Mouse (Mus musculus): ENCODE results near the gene Tnip1. TPM values are rescaled to one million over a fixed set of nuclear protein-coding genes. Genes with fewer than 3 reads are reported as not detected.

Gene Tnip1
- polyA plus RNA-seq, 1 experiment, result 16.0 TPM

DNA sequence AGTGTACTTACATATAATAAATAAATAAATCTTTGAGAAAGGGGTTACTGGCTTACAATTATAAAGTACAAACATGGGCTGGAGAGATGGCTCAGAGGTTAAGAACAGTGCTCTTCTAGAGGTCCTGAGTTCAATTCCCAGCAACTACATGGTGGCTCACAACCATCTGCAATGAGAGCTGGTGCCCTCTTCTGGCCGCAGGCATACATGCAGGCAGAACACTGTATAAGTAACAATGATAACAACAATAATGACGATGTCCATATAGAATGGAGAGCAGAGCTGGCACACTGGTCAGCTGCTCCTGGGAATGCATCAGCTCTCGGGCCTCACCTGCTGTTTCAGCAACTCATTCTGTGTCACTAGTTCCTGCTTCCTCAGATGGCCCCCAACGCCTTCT lies 44.4 kb downstream of the Tnip1 start:
- TF ChIP-seq CTCF (IDR thresholded peaks at IDR 0.05; ENCODE audit: borderline replicate concordance, extremely low read depth, insufficient read depth, insufficient read length) (no peak), POLR2A (IDR thresholded peaks at IDR 0.05; ENCODE audit: borderline replicate concordance, extremely low read depth, insufficient read depth, insufficient read length, poor library complexity, severe bottlenecking) (no peak)
- no peak for DNase-seq (ENCODE audit: low read depth)

DNA sequence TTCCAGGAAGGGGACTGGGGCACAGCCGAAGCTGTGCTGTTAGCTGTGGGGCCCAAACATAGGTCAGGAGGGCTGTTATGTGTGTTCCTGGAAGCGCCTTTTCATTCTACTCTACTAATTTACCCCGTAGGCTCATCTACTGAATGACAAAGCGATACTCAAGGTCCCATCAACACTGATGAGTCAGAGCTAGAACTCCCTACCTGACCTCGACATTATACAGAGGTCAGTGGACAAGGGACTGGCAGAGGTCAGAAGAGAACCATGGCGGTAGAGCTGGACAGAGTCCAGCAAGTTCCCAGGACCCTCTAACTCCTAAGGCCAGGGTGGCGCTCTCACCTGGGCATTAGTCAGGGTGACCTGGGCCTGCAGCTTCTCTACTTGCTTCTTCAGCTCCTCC lies 45.3 kb downstream of the Tnip1 start:
- TF ChIP-seq POLR2A (IDR thresholded peaks at IDR 0.05; ENCODE audit: borderline replicate concordance, extremely low read depth, insufficient read depth, insufficient read length, poor library complexity, severe bottlenecking) (no peak), CTCF (IDR thresholded peaks at IDR 0.05; ENCODE audit: borderline replicate concordance, extremely low read depth, insufficient read depth, insufficient read length) (no peak)
- DNase-seq (ENCODE audit: low read depth), result no peak

DNA sequence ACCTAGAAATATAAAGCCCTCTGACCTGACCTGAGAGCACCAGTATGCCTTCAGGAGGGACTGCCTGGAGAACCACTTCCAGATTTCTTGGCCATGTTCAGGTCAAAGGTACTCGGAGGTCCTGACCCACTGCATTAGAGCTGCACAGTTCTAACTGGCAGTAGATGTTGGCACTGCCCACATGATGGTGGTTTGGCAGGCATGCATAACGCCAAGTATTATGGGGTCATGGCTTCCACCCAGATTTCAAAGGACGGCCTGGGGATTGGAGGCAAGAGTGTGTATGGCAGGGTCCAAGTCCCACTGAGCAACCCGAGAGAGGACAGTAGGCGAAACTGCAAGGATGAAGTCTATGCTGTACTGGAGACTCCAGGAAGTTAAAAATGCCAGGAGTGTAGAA lies 48.9 kb downstream of the Tnip1 start:
- no peak for DNase-seq (ENCODE audit: low read depth)
- TF ChIP-seq POLR2A (IDR thresholded peaks at IDR 0.05; ENCODE audit: borderline replicate concordance, extremely low read depth, insufficient read depth, insufficient read length, poor library complexity, severe bottlenecking) (no peak), CTCF (IDR thresholded peaks at IDR 0.05; ENCODE audit: borderline replicate concordance, extremely low read depth, insufficient read depth, insufficient read length) (no peak)

DNA sequence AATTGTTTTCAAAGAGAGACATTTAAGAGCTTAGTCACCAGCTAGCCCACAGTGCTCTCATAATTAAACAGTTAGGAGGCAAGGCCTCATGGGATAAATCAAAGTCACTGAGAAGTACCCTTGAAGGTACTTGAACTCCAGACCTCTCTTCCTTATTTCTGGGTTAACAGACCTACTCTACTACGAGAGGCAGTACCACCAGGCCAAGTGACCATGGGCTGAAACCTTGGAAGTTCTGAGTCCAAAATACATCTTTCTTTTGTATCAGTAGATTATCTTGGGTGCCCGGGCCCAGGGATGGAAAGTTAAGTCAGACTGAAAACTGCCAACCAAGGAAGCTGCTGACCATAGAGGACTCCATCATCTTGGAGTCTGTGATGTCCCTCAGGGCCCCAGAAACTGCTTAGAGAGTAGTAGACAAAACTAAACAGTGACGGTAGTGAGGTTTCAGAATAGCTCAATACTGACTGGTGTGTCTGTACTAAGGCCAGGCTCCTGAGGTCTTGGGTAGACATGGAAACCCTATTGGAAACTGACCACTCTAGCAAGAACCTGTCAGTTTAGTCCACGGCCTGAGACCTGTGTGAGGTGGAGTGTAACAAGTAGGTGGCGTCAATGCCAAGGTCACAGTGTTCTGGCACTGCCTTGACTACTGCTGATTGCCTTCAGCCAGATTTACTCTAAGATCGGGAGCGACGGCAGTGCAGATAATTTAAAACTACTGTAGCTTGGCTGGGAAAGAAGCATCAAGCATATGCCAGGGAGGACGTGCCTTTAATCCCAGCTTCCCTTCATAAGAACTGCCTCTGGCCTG lies 50.0 kb downstream of the Tnip1 start:
- no peak for DNase-seq (ENCODE audit: low read depth)
- no peak for TF ChIP-seq POLR2A (IDR thresholded peaks at IDR 0.05; ENCODE audit: borderline replicate concordance, extremely low read depth, insufficient read depth, insufficient read length, poor library complexity, severe bottlenecking)
- no peak for TF ChIP-seq CTCF (IDR thresholded peaks at IDR 0.05; ENCODE audit: borderline replicate concordance, extremely low read depth, insufficient read depth, insufficient read length)

DNA sequence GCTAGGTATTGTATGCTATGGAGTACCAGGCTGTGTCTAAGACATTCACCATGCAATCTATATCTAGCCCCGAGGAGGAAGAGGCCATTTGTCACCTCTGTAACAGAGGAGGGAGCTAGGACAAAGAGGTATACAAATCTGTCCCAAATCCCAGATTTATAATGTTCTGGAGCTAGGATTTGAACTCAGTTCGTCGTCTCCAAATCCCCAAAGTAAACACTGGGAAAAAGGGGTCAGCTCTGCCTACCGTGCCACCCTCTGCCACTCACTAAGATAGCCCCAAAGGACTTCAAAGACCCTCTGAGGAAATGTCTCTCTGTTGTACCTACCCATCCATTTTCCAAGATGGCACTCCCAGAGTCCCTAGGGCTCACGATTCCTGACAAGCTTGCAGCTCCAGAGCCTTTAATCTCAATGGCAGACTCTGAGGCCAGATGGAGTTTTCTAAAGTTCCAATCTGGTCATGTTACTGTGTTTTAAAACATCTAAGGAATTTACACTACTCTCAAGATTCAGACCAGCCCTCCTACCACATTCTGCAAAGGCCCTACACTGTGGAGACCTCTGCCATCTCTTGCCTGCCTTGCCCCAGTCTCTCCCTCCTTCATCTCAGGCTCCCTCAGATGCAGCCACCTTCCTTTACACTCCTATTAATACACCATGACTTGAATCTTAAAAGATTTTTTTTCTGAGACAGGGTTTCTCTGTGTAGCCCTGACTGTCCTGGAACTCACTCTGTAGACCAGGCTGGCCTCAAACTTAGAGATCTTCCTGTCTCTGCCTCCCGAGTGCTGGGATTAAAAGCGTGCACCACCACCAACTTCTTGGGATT lies 50.8 kb downstream of the Tnip1 start:
- TF ChIP-seq POLR2A (IDR thresholded peaks at IDR 0.05; ENCODE audit: borderline replicate concordance, extremely low read depth, insufficient read depth, insufficient read length, poor library complexity, severe bottlenecking) (no peak), CTCF (IDR thresholded peaks at IDR 0.05; ENCODE audit: borderline replicate concordance, extremely low read depth, insufficient read depth, insufficient read length) (no peak)

DNA sequence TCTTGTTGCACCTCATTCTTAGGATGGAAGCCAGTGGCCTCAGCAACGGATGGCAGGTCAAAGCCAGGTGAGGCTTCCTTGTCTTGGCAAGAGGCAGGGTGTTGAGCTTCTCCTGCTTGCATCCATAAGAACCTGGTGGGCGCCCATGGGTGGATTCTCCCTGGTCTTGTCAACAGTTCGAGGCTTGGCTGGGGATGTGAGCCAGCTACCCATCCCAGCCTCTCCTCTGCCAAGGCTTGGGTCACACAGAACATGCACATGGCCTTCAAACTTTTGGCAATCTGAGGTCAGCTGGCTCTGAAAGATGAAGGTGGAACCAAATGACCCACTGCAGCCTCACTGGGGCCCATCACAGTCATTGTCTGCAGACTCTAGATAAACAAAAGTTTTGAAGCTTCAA lies 51.5 kb downstream of the Tnip1 start:
- no peak for DNase-seq (ENCODE audit: low read depth)
- TF ChIP-seq POLR2A (IDR thresholded peaks at IDR 0.05; ENCODE audit: borderline replicate concordance, extremely low read depth, insufficient read depth, insufficient read length, poor library complexity, severe bottlenecking) (no peak), CTCF (IDR thresholded peaks at IDR 0.05; ENCODE audit: borderline replicate concordance, extremely low read depth, insufficient read depth, insufficient read length) (no peak)

More for the DNA sequence above, 50.8 kb downstream of the Tnip1 start:
- no peak for DNase-seq (ENCODE audit: low read depth)

DNA sequence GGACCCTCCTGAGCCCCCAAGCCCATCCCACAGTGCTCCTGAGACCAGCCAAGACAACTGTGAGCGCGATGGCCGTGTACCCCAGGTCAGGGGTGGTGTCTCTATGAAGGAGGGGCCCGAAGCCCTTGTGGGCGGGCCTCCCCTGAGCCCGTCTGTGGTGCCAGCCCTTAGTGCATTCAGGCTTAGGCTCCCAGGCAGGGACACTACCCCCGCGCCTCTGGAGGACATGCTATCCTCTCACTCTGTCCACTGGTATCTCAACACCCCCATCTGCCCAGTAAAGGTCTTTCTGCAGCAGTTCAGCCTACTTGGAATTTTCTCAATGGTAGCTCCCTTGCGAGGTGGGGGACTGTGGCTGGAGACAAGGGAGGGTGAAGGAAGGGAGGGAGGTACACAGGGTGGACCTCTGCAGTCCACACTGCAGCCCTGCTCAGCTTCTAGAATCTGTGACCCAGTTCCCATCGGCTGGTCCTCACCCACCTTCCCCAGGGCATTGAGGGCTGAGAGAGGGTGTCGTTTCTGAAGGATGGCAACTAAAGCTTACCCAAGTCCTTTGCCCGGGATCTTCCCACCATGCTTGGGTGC lies 52.5 kb downstream of the Tnip1 start:
- DNase-seq (ENCODE audit: low read depth), result no peak
- TF ChIP-seq POLR2A (IDR thresholded peaks at IDR 0.05; ENCODE audit: borderline replicate concordance, extremely low read depth, insufficient read depth, insufficient read length, poor library complexity, severe bottlenecking), result no peak
- TF ChIP-seq CTCF (IDR thresholded peaks at IDR 0.05; ENCODE audit: borderline replicate concordance, extremely low read depth, insufficient read depth, insufficient read length), result no peak

DNA sequence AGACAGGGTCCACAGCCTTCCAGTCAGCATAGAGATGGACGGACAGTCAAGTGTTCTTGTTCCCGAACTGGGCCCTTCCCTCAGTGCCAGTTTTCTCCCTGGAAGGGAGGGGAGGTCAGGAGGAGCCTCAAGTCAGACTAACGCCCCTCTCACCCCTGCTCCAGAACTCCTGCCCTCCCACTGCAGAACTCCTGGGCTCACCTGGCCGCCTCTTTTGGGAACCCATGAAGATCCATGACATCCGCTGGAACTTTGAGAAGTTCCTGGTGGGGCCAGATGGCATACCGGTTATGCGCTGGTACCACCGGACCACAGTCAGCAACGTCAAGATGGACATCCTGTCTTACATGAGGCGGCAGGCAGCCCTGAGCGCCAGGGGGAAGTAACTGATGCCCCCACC lies 53.4 kb downstream of the Tnip1 start:
- no peak for DNase-seq (ENCODE audit: low read depth)
- TF ChIP-seq CTCF (IDR thresholded peaks at IDR 0.05; ENCODE audit: borderline replicate concordance, extremely low read depth, insufficient read depth, insufficient read length) (no peak), POLR2A (IDR thresholded peaks at IDR 0.05; ENCODE audit: borderline replicate concordance, extremely low read depth, insufficient read depth, insufficient read length, poor library complexity, severe bottlenecking) (no peak)

DNA sequence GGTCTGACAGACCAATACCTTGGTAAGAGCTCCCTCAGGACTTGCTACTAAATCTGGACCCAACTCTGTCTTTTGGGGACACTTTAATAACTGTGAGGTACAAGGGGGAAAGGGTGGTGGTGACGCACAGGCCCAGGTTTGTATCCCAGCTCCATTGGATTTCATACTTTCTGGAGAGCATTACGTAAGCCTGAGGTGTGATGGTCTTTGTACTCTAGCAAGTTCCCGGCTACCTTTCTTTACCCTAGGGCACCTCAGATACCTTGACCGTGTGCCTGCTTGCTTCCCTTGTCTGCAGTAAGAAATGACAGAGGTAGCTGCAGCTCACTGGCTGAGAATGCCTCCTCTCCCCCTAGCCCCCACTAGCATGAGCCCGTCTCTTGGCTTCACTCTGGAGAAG lies 55.5 kb downstream of the Tnip1 start:
- no peak for TF ChIP-seq CTCF (IDR thresholded peaks at IDR 0.05; ENCODE audit: borderline replicate concordance, extremely low read depth, insufficient read depth, insufficient read length)
- no peak for TF ChIP-seq POLR2A (IDR thresholded peaks at IDR 0.05; ENCODE audit: borderline replicate concordance, extremely low read depth, insufficient read depth, insufficient read length, poor library complexity, severe bottlenecking)
- no peak for DNase-seq (ENCODE audit: low read depth)

DNA sequence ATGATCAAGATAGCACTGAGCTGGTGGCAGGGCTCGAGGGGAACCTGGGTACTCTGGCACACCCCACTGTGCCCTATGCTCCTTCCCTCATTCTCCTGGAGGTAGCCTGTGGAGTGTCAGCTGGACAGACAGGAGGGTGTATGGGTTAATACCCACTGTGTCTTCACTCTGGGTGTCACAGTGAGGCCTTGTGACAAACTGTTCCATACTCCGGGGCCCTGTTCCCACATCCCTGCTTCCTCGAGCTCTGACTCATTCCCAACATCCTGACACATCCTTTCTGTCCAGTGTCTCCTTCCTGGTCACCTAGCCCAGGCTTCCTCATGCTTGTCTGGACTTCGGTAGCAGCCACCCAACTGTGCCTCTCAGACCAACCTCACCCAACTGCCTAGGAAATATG lies 56.3 kb downstream of the Tnip1 start:
- TF ChIP-seq CTCF (IDR thresholded peaks at IDR 0.05; ENCODE audit: borderline replicate concordance, extremely low read depth, insufficient read depth, insufficient read length), result no peak
- TF ChIP-seq POLR2A (IDR thresholded peaks at IDR 0.05; ENCODE audit: borderline replicate concordance, extremely low read depth, insufficient read depth, insufficient read length, poor library complexity, severe bottlenecking), result no peak
- no peak for DNase-seq (ENCODE audit: low read depth)

DNA sequence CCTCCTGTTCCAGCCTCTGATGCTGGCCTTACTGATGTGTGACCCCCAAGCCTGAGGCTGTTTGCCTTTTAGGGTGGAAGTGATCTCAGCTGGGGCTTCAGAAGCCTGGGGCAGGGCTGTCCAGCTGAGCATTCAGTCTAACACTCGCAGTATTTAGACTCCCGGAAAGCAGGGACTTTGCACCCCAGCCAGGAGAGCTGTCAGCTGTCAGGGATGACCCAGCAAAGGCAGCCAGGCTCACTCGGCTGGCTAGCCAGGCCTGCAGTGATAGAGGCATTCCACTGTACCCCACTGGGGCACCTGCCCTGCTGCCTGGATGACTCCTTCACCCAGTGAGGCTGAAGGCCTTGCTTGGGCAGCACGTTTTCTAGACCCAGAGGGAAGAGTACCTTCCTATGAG lies 56.8 kb downstream of the Tnip1 start:
- no peak for DNase-seq (ENCODE audit: low read depth)
- TF ChIP-seq POLR2A (IDR thresholded peaks at IDR 0.05; ENCODE audit: borderline replicate concordance, extremely low read depth, insufficient read depth, insufficient read length, poor library complexity, severe bottlenecking) (no peak), CTCF (IDR thresholded peaks at IDR 0.05; ENCODE audit: borderline replicate concordance, extremely low read depth, insufficient read depth, insufficient read length) (no peak)

Data from brain, embryonic 14.5 days (tissue).